Mouse (Mus musculus) thymus, adult 2 months (tissue): ENCODE measurements around the gene Dlx1.

Source experiments
- CTCF ChIP-seq: fragments of 200-500 bp; IDR thresholded peaks from 2 replicates; pipeline ENCODE4 v1.5.1; 2012; ENCODE audit warnings: mild to moderate bottlenecking, control low read depth, low read length, moderate library complexity, borderline replicate concordance; ENCODE audit not compliant: control insufficient read depth, poor library complexity, insufficient read depth; ENCODE audit errors: extremely low read depth
- POLR2A ChIP-seq: fragments of 200-500 bp; IDR thresholded peaks from 2 replicates; pipeline ENCODE4 v1.6.1; 2012; ENCODE audit warnings: mild to moderate bottlenecking, low read length, control low read depth, moderate library complexity; ENCODE audit not compliant: control insufficient read depth, poor library complexity, insufficient read depth; ENCODE audit errors: extremely low read depth

- TF ChIP-seq POLR2A (no peak), CTCF (no peak)
Measured at GRCm38 (mm10) chr2:71499276-71500230, 28.4 kb upstream of the Dlx1 start.
